Comparison of ENCODE assay signal across 21 mouse cellular contexts in genomic region chr1:188674640-188675510, GRCm38 (mm10).
DNase-seq lines count a peak whose midpoint lies in the region; ATAC-seq and TF ChIP-seq lines count a peak whose summit lies in the region.
"Had no signal": no experiment of that assay in that cellular context is flagged by ENCODE, and none has a peak within 500 bp of the region (broad histone marks: within the 10 kb centered on the region; RNA-seq: fewer than 3 reads in every experiment).

No protein-coding gene starts in this region.

- H3K4me1 ChIP-seq in liver, embryonic 16.5 days (ENCODE audit: control insufficient read depth, low read depth, low read length), result no peaks in the 10 kb centered on the region
- peaks cover 12% of the 10 kb centered on the region; the same call in 1 of the 2 replicates for H3K4me1 ChIP-seq in lung, embryonic 15.5 days
- H3K4me1 ChIP-seq in lung, adult 2 months (ENCODE audit: control insufficient read depth, insufficient read depth, low read length), result no peaks in the 10 kb centered on the region
- no peaks in the 10 kb centered on the region for H3K4me1 ChIP-seq in midbrain, embryonic 11.5 days (ENCODE audit: control insufficient read depth, insufficient read depth, low read length)
- H3K4me1 ChIP-seq in midbrain, postnatal 0 days (ENCODE audit: insufficient read depth, low read length), result no peaks in the 10 kb centered on the region
- H3K4me1 ChIP-seq: embryonic facial prominence, embryonic 12.5 days; embryonic facial prominence, embryonic 15.5 days; hindbrain, embryonic 12.5 days had no signal

- H3K9ac ChIP-seq in liver, embryonic 16.5 days (ENCODE audit: low read depth, low read length), result no peak overlapping the region
- H3K9ac ChIP-seq in lung, embryonic 15.5 days, result no peak overlapping the region
- H3K9ac ChIP-seq in midbrain, embryonic 11.5 days (ENCODE audit: low read length), result no peak overlapping the region
- no peak overlapping the region for H3K9ac ChIP-seq in midbrain, postnatal 0 days (replicated peaks; ENCODE audit: low read length, poor library complexity, severe bottlenecking)
- H3K9ac ChIP-seq: embryonic facial prominence, embryonic 12.5 days; embryonic facial prominence, embryonic 15.5 days; forebrain, postnatal 0 days; hindbrain, embryonic 12.5 days had no signal

- no peak overlapping the region for H3K27ac ChIP-seq in liver, embryonic 16.5 days (ENCODE audit: low read length)
- peak overlapping the region; percentile 69 for H3K27ac ChIP-seq in lung, embryonic 15.5 days
- H3K27ac ChIP-seq in midbrain, embryonic 11.5 days (ENCODE audit: low read depth, low read length), result no peak overlapping the region
- H3K27ac ChIP-seq in midbrain, postnatal 0 days (ENCODE audit: low read depth, low read length), result no peak overlapping the region
- H3K27ac ChIP-seq: embryonic facial prominence, embryonic 12.5 days; embryonic facial prominence, embryonic 15.5 days; gastrocnemius, adult 2 months; hindbrain, embryonic 12.5 days had no signal

- H3K9me3 ChIP-seq in liver, embryonic 16.5 days (replicated peaks; ENCODE audit: control insufficient read depth, low read length), result no peaks in the 10 kb centered on the region
- no peaks in the 10 kb centered on the region for H3K9me3 ChIP-seq in lung, embryonic 15.5 days
- H3K9me3 ChIP-seq in midbrain, embryonic 11.5 days (ENCODE audit: control insufficient read depth, low read length), result no peaks in the 10 kb centered on the region
- H3K9me3 ChIP-seq in midbrain, postnatal 0 days (ENCODE audit: low read length), result no peaks in the 10 kb centered on the region
- H3K9me3 ChIP-seq: embryonic facial prominence, embryonic 12.5 days; embryonic facial prominence, embryonic 15.5 days; hindbrain, embryonic 12.5 days had no signal

- no peaks in the 10 kb centered on the region for H3K36me3 ChIP-seq in liver, embryonic 16.5 days (ENCODE audit: control insufficient read depth, insufficient read depth)
- H3K36me3 ChIP-seq in lung, embryonic 15.5 days, result no peaks in the 10 kb centered on the region
- no peaks in the 10 kb centered on the region for H3K36me3 ChIP-seq in midbrain, embryonic 11.5 days (ENCODE audit: control insufficient read depth, insufficient read depth, low read length)
- H3K36me3 ChIP-seq in midbrain, postnatal 0 days (ENCODE audit: insufficient read depth, low read length), result no peaks in the 10 kb centered on the region
- H3K36me3 ChIP-seq: embryonic facial prominence, embryonic 12.5 days; embryonic facial prominence, embryonic 15.5 days; hindbrain, embryonic 12.5 days had no signal

- ATAC-seq in liver, embryonic 16.5 days (ENCODE audit: low read depth), result peak; percentile 3; the same call in 1 of the 2 replicates
- ATAC-seq in lung, embryonic 15.5 days (ENCODE audit: borderline replicate concordance, extremely low read depth, low FRiP score, low TSS enrichment), result peak; percentile 83
- ATAC-seq in midbrain, embryonic 11.5 days (ENCODE audit: low FRiP score), result no peak
- no peak for ATAC-seq in midbrain, postnatal 0 days (ENCODE audit: low FRiP score)
- ATAC-seq: CD4-positive, CD25-positive, alpha-beta regulatory T cell, adult 4 months; forebrain, embryonic 14.5 days; forebrain, postnatal 0 days had no signal

- TF ChIP-seq CTCF in lung, adult 2 months (IDR thresholded peaks at IDR 0.05; ENCODE audit: insufficient read depth, low read length), result no peak
- TF ChIP-seq CTCF in midbrain, postnatal 0 days (IDR thresholded peaks at IDR 0.05), result no peak

- H3K4me3 ChIP-seq in liver, embryonic 16.5 days (ENCODE audit: low read depth, low read length), result no peak overlapping the region
- no peak overlapping the region for H3K4me3 ChIP-seq in lung, embryonic 15.5 days
- no peak overlapping the region for H3K4me3 ChIP-seq in lung, adult 2 months (replicated peaks; ENCODE audit: extremely low read depth, low read depth, low read length)
- H3K4me3 ChIP-seq in midbrain, embryonic 11.5 days (ENCODE audit: low read depth, low read length), result no peak overlapping the region
- H3K4me3 ChIP-seq in midbrain, postnatal 0 days (ENCODE audit: low read depth, low read length), result no peak overlapping the region
- H3K4me3 ChIP-seq: embryonic facial prominence, embryonic 12.5 days; embryonic facial prominence, embryonic 15.5 days; gastrocnemius, adult 2 months; hindbrain, embryonic 12.5 days had no signal

- TF ChIP-seq POLR2A in lung, adult 2 months (IDR thresholded peaks at IDR 0.05; ENCODE audit: borderline replicate concordance, extremely low read depth, low read depth, low read length), result no peak

- H3K4me2 ChIP-seq in liver, embryonic 16.5 days (ENCODE audit: low read depth, low read length), result no peak overlapping the region
- no peak overlapping the region for H3K4me2 ChIP-seq in lung, embryonic 15.5 days
- no peak overlapping the region for H3K4me2 ChIP-seq in midbrain, embryonic 11.5 days
- no peak overlapping the region for H3K4me2 ChIP-seq in midbrain, postnatal 0 days (ENCODE audit: low read depth, low read length, poor library complexity, severe bottlenecking)
- H3K4me2 ChIP-seq: embryonic facial prominence, embryonic 12.5 days; embryonic facial prominence, embryonic 15.5 days; heart, embryonic 11.5 days; hindbrain, embryonic 12.5 days had no signal

- no peaks in the 10 kb centered on the region for H3K27me3 ChIP-seq in liver, embryonic 16.5 days (ENCODE audit: control insufficient read depth, insufficient read depth, low read depth, low read length)
- no peaks in the 10 kb centered on the region for H3K27me3 ChIP-seq in lung, embryonic 15.5 days
- H3K27me3 ChIP-seq in midbrain, embryonic 11.5 days (ENCODE audit: control insufficient read depth, insufficient read depth, low read length), result no peaks in the 10 kb centered on the region
- no peaks in the 10 kb centered on the region for H3K27me3 ChIP-seq in midbrain, postnatal 0 days (ENCODE audit: insufficient read depth, low read length)
- H3K27me3 ChIP-seq: embryonic facial prominence, embryonic 12.5 days; embryonic facial prominence, embryonic 15.5 days; hindbrain, embryonic 12.5 days had no signal

- DNase-seq in liver, result no peak
- DNase-seq in lung, adult 2 months, result no peak
- peak; percentile 33 for DNase-seq in midbrain, embryonic 11.5 days (ENCODE audit: low spot score, missing footprints)
- DNase-seq in midbrain, postnatal 0 days (ENCODE audit: low spot score), result no peak
- DNase-seq: adrenal gland, adult 2 months; adrenal gland, postnatal 14 days; cerebellum, adult 11 months; cerebellum, adult 2 months; cerebellum, adult 9-11 months; cerebellum, postnatal 25 days; forebrain, postnatal 0 days; gastrocnemius, adult 2 months; gastrocnemius, postnatal 14 days had no signal

- WGBS in liver, embryonic 16.5 days (ENCODE audit: insufficient replicate concordance), result 53% methylated on average over 8 of the region's 8 CpGs
- 30% methylated on average over 8 of the region's 8 CpGs for WGBS in lung, embryonic 15.5 days
- whole genome bisulfite sequencing in lung, adult 2 months, result 36% methylated on average over 8 of the region's 8 CpGs
- WGBS in midbrain, embryonic 11.5 days, result 88% methylated on average over 8 of the region's 8 CpGs
- WGBS in midbrain, postnatal 0 days, result 84% methylated on average over 8 of the region's 8 CpGs

Comparison
In these comparisons a context has a peak if more than half of its experiments do, and no peak if none do; other contexts are left out.
1. ATAC-seq: peak in liver, embryonic 16.5 days (single experiment) and lung, embryonic 15.5 days (single experiment); none in midbrain, embryonic 11.5 days (single experiment) and midbrain, postnatal 0 days (single experiment).